In the genomic region with DNA sequence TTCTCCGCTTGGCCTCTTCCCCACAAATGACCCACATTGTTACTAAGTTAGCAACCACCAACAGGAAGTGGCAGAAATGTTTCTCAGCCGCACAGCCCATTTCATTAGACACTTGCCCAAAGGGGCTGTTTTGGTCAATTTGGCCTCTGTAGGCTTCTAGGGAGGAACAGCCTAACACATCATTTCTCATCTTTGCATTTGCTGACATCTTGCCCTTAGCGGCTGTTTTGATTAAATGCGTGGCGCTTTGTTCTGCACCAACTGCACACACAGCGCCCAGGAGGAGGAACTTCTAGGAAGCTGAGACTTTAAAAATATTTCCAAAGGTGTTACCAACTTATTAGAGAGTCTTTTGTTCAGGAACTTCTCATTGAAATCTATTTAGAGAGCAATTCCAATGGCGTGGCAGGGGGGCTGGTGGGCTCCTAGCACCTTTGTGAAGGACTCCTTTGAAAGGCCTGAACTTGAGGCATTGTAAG, we compare ENCODE assay signal across 12 mouse cellular contexts. TPM values are rescaled to one million over a fixed set of nuclear protein-coding genes. Genes with fewer than 3 reads are reported as not detected.
DNase-seq lines count a peak whose midpoint lies in the region; ATAC-seq and TF ChIP-seq lines count a peak whose summit lies in the region.
"Had no signal": no experiment of that assay in that cellular context is flagged by ENCODE, and none has a peak within 500 bp of the region (broad histone marks: within the 10 kb centered on the region; RNA-seq: fewer than 3 reads in every experiment).

No protein-coding gene starts in this region.

- no peak overlapping the region for H3K9ac ChIP-seq in hindbrain, embryonic 16.5 days (ENCODE audit: low read depth, low read length)
- no peak overlapping the region; the same call in 1 of the 2 replicates for H3K9ac ChIP-seq in midbrain, embryonic 14.5 days (replicated peaks; ENCODE audit: low read length)
- H3K9ac ChIP-seq: embryonic facial prominence, embryonic 13.5 days; limb, embryonic 15.5 days had no signal

- WGBS in hindbrain, embryonic 16.5 days, result 17% methylated on average over 7 of the region's 7 CpGs
- WGBS in midbrain, embryonic 14.5 days, result 22% methylated on average over 7 of the region's 7 CpGs

- TF ChIP-seq POLR2A in cortical plate, adult 2 months (IDR thresholded peaks at IDR 0.05; ENCODE audit: extremely low read depth, insufficient read depth, low read length), result no peak

- peak overlapping the region; percentile 91 for H3K27ac ChIP-seq in cortical plate, adult 2 months (ENCODE audit: insufficient read depth, low read length)
- peak overlapping the region; percentile 42; the same call in 1 of the 2 replicates for H3K27ac ChIP-seq in hindbrain, embryonic 16.5 days (ENCODE audit: low read depth, low read length)
- H3K27ac ChIP-seq in midbrain, embryonic 14.5 days (replicated peaks; ENCODE audit: low read depth, low read length), result peak overlapping the region; percentile 82
- H3K27ac ChIP-seq: embryonic facial prominence, embryonic 13.5 days; limb, embryonic 15.5 days had no signal

- peak; percentile 69 for DNase-seq in heart, adult 11 months
- DNase-seq in heart, postnatal 25 days (ENCODE audit: low spot score), result no peak
- DNase-seq in midbrain, embryonic 14.5 days, result peak; percentile 49
- DNase-seq: adrenal gland, adult 2 months; thymus, postnatal 25 days had no signal

- intact Hi-C loops in heart, postnatal 25 days (cut with DNase I), result no loop called here

- H3K4me2 ChIP-seq in hindbrain, embryonic 16.5 days (ENCODE audit: low read length), result peak overlapping the region; percentile 27; the same call in 1 of the 2 replicates
- peak overlapping the region; percentile 34 for H3K4me2 ChIP-seq in midbrain, embryonic 14.5 days (ENCODE audit: low read length)
- H3K4me2 ChIP-seq: embryonic facial prominence, embryonic 13.5 days; limb, embryonic 15.5 days had no signal

- ATAC-seq in hindbrain, embryonic 16.5 days, result no peak
- no peak for ATAC-seq in midbrain, embryonic 14.5 days (ENCODE audit: low FRiP score, low TSS enrichment)
- ATAC-seq in frontal cortex, adult (ENCODE audit: low TSS enrichment), result no peak
- no peak for ATAC-seq in cerebellum, adult (ENCODE audit: insufficient number of reproducible peaks, low FRiP score, low TSS enrichment)
- ATAC-seq in erythroblast, adult 5-6 weeks (replicated peaks; ENCODE audit: low FRiP score, poor library complexity, severe bottlenecking), result no peak

- peaks cover 3% of the 10 kb centered on the region; the same call in 1 of the 2 replicates for H3K4me1 ChIP-seq in cortical plate, adult 2 months (ENCODE audit: control insufficient read depth, insufficient read depth, low read length)
- peaks cover 26% of the 10 kb centered on the region for H3K4me1 ChIP-seq in hindbrain, embryonic 16.5 days (ENCODE audit: control insufficient read depth, insufficient read depth, low read depth, low read length)
- H3K4me1 ChIP-seq in midbrain, embryonic 14.5 days (ENCODE audit: control insufficient read depth, insufficient read depth, low read length), result peaks cover 24% of the 10 kb centered on the region

- no peaks in the 10 kb centered on the region for H3K9me3 ChIP-seq in hindbrain, embryonic 16.5 days (ENCODE audit: control insufficient read depth, low read length)
- no peaks in the 10 kb centered on the region for H3K9me3 ChIP-seq in midbrain, embryonic 14.5 days (ENCODE audit: control insufficient read depth, low read length)
- H3K9me3 ChIP-seq: embryonic facial prominence, embryonic 13.5 days; limb, embryonic 15.5 days had no signal

- no peaks in the 10 kb centered on the region for H3K27me3 ChIP-seq in hindbrain, embryonic 16.5 days (replicated peaks; ENCODE audit: control insufficient read depth, insufficient read depth, low read length)
- no peaks in the 10 kb centered on the region for H3K27me3 ChIP-seq in midbrain, embryonic 14.5 days (ENCODE audit: control insufficient read depth, insufficient read depth, low read length)
- H3K27me3 ChIP-seq: embryonic facial prominence, embryonic 13.5 days; limb, embryonic 15.5 days had no signal

- TF ChIP-seq CTCF in cortical plate, adult 2 months (IDR thresholded peaks at IDR 0.05; ENCODE audit: extremely low read depth, insufficient read depth, low read length), result no peak

- no peak overlapping the region for H3K4me3 ChIP-seq in cortical plate, adult 2 months (ENCODE audit: insufficient read depth, low read length)
- no peak overlapping the region for H3K4me3 ChIP-seq in hindbrain, embryonic 16.5 days (ENCODE audit: low read length)
- H3K4me3 ChIP-seq in midbrain, embryonic 14.5 days (replicated peaks; ENCODE audit: low read depth, low read length), result no peak overlapping the region
- H3K4me3 ChIP-seq: embryonic facial prominence, embryonic 13.5 days; limb, embryonic 15.5 days had no signal

- no peaks in the 10 kb centered on the region for H3K36me3 ChIP-seq in hindbrain, embryonic 16.5 days (ENCODE audit: control insufficient read depth, insufficient read depth, low read length)
- no peaks in the 10 kb centered on the region for H3K36me3 ChIP-seq in midbrain, embryonic 14.5 days (ENCODE audit: control insufficient read depth, insufficient read depth, low read length)

RNA-seq across cellular contexts. Expression of a gene that starts 12.0 kb away (rescaled TPM):
- 10 to 100 TPM; 71.9 to 74.8 TPM for total RNA-seq in heart, postnatal 25 days (2021)
- polyA plus RNA-seq in cortical plate, adult 2 months (2012; rRNA removed), result 258 and 263 TPM in 2 replicates
- polyA plus RNA-seq in hindbrain, embryonic 16.5 days (2015; fragmentation: Nextera tagmentation; extraction: Ambion mirVana), result 114 and 122 TPM in 2 replicates
- polyA plus RNA-seq in midbrain, embryonic 14.5 days (2014; fragmentation: Nextera tagmentation; extraction: Ambion mirVana), result 51.7 and 62.4 TPM in 2 replicates
- total RNA-seq in erythroblast, adult 5-6 weeks (2015; ENCODE audit: low replicate concordance), result 0.58 TPM in 1 of 2 replicates, not detected in the other
- total RNA-seq in erythroblast, adult 5-6 weeks (2017; ENCODE audit: low replicate concordance), result 0.09 TPM in 1 of 2 replicates, not detected in the other

RNA-seq across cellular contexts. Expression of a gene that starts 59.4 kb away (rescaled TPM):
- 10 to 100 TPM; 79.5 to 80.2 TPM for total RNA-seq in heart, postnatal 25 days (2021)
- 13.8 and 14.2 TPM in 2 replicates for polyA plus RNA-seq in cortical plate, adult 2 months (2012; rRNA removed)
- 13.5 and 15.1 TPM in 2 replicates for polyA plus RNA-seq in hindbrain, embryonic 16.5 days (2015; fragmentation: Nextera tagmentation; extraction: Ambion mirVana)
- 17.8 and 19.4 TPM in 2 replicates for polyA plus RNA-seq in midbrain, embryonic 14.5 days (2014; fragmentation: Nextera tagmentation; extraction: Ambion mirVana)
- 0.21 TPM in 1 of 2 replicates, not detected in the other for total RNA-seq in erythroblast, adult 5-6 weeks (2015; ENCODE audit: low replicate concordance)
- total RNA-seq in erythroblast, adult 5-6 weeks (2017; ENCODE audit: low replicate concordance), result 0.09 TPM in 1 of 2 replicates, not detected in the other
